Mouse (Mus musculus): Measurements from ENCODE around the gene Ankrd33. TPM values are rescaled to one million over a fixed set of nuclear protein-coding genes. Genes with fewer than 3 reads are reported as not detected.
A peak's percentile ranks its signal among the peaks of the same experiment; 100 is the strongest.

Ankrd33 gene
- total and polyA plus RNA-seq, 3 experiments = 0.10 to 1.0 (median 0.59) TPM

DNA sequence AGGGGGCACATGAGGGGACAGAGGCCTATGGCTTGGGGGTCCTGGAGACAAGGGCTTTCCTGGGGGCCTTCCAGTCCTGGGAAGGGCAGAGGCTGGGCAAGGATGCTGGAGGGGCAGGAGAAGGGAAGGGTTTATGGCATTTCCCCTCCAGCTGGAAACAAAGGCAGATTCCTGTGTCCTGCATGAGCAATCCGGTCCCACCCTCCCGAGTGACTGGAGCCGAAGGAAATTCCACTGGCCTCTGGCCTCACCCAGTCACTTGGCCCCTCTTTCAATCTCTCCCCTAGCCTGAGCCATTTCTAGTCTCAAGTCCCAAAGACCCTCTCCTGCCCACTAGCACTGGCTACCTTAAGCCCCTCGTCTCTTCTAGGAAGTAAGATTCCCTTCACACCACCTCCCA lies 7.6 kb downstream of the Ankrd33 start:
- DNase-seq = peak; percentile 40

GRCm38 (mm10) chr15:101125561-101125960 lies 10.0 kb downstream of the Ankrd33 start:
- no peak for DNase-seq

DNA sequence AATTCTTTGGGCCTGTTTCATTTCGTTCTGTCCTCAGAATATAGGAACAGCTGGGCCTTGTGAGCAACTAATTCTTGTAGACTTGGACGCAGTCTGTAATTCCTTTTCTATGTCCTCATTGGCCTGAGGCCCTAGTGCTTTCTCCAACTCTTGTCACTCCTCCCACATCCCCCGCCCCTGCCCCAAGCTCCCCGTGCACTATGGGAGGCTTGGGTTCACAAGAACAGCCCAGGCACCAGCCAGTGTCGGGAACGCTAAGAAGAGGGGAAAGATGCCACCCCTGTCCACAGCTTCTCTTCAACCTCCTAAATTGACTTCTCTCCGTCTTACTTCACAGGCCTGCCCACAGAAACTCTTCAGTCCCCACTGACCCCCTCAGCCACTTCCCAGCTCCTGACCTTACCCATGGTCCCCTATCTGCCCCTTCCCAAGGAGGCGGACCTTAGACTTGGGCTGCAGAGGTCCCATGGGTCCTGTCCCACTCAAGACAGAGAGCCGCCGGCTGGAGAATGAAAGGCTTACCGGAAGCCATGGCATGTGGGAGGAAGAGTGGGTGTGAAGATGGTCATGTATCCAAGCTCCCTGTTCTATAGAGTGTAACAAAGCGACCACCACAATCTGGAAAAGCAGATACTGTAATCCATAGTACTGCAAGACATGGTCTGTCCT lies 11.5 kb downstream of the Ankrd33 start:
- DNase-seq = no peak

GRCm38 (mm10) chr15:101128181-101129089 lies 12.9 kb downstream of the Ankrd33 start, which contains the start of gene Acvrl1:
TSS of gene Acvrl1 (plus strand) at chr15:101128522.
- DNase-seq = peak; percentile 45

GRCm38 (mm10) chr15:101129412-101129811 lies 13.9 kb downstream of the Ankrd33 start:
- no peak for DNase-seq

DNA sequence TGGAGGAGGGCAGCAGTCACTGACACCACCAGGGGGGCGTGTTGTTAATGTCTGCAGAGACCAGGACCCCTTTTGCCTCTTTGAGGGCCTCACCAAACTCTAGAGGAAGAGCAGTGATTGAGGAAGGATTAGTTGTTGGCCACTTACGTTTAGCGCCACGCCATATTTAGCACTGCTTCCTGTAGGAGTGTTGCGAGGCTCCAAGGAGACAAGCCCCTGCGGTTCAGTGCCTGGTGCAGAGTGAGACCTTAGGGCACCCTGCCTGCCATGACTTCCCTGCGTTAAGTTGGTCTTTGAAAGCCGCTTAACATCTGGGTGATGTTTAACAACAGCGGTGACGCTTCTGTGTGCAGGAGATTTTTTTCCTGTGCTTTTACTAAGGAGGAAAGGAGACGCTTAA lies 15.9 kb downstream of the Ankrd33 start:
- DNase-seq = no peak

DNA sequence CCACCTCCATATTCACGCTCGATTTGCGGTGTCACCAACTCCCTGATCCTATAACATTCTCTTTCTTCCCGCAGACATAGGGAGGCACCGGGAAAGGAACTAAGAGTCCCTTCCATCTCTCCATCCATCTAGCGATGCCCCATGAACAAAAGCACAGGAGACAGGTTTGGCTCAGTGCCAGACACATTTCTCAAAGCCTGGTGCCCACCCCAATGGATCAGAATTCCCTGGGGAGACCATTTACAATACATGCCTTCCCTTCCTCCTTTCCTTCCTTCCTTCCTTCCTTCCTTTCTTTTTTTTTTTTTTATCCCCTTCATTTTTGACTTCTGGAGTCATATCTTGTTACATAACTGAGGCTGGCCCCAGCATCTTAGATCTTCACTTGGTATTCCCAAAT lies 16.5 kb downstream of the Ankrd33 start:
- no peak for DNase-seq

- DNase-seq = no peak
Measured at GRCm38 (mm10) chr15:101132761-101133160, 17.2 kb downstream of the Ankrd33 start.

DNA sequence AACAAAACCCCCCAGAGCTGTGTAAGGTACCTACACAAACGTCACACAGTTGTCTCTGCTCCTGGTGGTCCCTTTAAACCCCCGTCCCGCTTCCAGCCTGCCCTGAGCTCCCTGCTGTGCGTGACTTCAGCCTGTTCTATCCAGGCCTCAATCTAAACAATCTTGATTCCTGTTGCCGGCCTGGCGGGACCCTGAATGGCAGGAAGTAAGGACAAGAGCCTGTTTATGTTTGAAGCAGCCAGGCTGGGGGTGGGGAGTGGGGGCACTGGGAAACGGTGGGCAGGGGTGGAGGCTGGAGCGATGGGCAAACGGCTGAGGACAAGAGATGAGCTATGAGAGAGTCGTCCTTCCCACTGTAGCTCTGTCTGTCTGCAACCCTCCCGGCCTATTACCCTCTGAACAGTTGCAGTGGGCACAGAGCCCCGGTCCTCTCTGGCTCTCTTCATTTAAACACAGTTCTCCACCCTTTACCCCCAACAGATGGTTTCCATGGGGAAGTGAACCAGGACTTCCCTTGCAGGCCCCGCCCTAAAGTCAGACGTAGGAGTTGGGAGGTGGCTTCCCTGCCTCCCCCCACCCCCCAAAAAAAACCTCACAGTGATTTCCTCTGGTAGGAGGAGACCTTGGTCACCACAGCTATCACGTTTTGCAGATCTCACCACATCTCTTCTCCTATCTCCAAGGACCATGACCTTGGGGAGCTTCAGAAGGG lies 18.6 kb downstream of the Ankrd33 start:
- peak; percentile 34 for DNase-seq

DNA sequence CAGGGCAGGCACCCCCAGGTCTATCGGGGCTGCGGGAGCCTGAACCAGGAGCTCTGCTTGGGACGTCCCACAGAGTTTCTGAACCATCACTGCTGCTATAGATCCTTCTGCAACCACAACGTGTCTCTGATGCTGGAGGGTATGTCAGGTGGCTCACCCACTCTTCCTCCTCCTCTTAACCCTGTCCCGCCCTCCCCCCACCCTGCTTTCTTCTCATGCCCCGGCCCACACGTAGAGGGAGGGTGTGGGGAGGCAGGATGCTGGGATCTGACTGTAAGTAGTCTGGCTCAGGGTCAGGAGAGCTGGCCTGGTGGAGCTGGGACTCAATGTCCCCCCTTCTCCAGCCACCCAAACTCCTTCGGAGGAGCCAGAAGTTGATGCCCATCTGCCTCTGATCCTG lies 19.9 kb downstream of the Ankrd33 start:
- DNase-seq = no peak

GRCm38 (mm10) chr15:101137455-101137854 lies 21.9 kb downstream of the Ankrd33 start:
- no peak for DNase-seq

- DNase-seq = no peak
Measured at GRCm38 (mm10) chr15:101138675-101139074, 23.1 kb downstream of the Ankrd33 start.

DNA sequence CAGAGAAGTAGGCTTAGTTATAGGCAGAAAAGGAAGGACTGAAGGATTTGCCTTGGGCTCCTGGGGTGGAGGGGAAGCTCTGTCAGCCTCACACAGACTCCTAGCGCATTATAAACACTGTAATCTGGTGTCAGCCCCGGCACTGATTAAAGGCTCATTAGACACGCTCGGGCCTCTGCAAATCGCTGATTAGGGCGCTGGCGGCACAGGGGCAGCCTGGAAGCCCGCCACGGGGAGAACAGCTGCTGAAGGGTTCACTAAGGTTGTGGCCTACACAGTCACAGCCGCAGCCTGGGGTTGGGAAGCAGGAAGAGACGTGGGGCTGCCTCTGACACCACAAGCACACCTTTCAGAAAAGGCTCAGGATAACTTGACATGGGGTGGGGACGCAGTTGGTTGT lies 24.3 kb downstream of the Ankrd33 start:
- no peak for DNase-seq

- DNase-seq = no peak
Measured at GRCm38 (mm10) chr15:101140587-101140986, 25.0 kb downstream of the Ankrd33 start.

DNA sequence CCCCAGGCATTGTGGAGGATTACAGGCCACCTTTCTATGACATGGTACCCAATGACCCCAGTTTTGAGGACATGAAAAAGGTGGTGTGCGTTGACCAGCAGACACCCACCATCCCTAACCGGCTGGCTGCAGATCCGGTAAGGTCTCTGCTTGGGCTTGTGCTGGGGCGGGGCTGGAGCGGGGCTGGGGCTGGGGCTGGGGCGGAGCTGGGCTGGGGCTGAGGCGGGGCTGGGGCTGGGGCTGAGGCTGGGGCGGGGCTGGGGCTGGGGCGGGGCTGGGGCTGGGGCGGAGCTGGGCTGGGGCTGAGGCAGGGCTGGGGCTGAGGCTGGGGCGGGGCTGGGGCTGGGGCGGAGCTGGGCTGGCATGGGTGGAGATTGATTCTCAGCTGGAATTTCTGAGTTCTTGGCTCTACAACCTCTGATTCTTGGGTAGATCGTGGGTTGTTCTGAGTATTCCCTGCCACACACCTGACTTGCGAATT lies 25.5 kb downstream of the Ankrd33 start:
- DNase-seq = peak; percentile 78

GRCm38 (mm10) chr15:101142672-101143071 lies 27.1 kb downstream of the Ankrd33 start:
- no peak for DNase-seq

GRCm38 (mm10) chr15:101143494-101143893 lies 27.9 kb downstream of the Ankrd33 start:
- peak; percentile 65 for DNase-seq

DNA sequence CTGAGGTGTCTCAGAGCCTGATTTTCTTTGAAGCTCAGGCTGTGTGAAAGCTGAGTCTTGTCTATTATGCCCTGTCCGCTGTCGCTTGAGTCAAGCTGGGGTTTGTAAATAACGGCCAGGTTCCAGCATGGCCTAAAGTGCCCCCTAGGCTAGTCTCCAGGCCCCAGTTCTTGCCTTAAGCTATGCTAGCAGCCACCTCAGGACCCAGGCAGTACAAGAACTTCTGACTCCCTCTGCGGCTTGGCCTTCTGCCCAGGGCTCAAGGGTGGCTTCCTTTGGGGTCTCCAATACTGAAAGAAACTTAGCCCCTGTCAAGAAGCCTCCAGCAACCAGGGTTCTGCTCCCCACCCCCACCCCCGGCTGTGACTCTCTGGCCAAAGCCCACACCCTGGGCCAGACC lies 28.6 kb downstream of the Ankrd33 start:
- DNase-seq = no peak

- DNase-seq = no peak
Measured at GRCm38 (mm10) chr15:101144779-101145178, 29.2 kb downstream of the Ankrd33 start.

DNA sequence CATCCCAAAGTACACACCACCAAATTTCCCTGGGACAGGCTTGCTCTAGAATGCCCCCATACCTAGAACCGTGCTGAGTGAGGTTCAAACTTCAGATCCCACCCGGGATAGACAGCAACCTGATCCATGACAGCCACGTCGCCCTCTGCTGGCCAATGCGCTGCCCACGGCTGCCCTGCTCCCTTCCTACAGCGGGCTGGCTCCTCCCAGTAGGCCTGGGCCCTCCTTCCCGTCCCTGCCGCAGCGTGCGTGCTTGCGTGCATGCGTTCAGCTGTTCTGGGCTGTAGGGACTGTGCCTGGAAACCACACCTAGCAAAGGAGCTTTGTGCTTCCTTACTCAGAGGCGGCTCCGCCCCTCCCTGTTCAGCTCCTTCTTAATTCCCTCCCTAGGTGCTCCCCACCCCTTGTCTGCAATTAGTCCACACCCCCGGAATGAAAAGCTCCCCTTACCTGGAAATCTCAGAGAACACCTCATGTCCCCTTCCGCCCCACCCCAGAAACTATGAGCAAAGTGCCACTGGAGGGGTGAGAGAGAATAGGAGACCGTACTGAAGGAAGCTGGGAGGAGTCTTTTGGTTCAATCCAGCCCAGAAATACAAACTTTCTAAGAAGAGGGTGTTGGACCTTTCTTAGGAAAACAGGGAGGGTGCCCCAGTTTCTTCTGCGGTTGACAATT lies 30.0 kb downstream of the Ankrd33 start:
- peak; percentile 96 for DNase-seq

DNA sequence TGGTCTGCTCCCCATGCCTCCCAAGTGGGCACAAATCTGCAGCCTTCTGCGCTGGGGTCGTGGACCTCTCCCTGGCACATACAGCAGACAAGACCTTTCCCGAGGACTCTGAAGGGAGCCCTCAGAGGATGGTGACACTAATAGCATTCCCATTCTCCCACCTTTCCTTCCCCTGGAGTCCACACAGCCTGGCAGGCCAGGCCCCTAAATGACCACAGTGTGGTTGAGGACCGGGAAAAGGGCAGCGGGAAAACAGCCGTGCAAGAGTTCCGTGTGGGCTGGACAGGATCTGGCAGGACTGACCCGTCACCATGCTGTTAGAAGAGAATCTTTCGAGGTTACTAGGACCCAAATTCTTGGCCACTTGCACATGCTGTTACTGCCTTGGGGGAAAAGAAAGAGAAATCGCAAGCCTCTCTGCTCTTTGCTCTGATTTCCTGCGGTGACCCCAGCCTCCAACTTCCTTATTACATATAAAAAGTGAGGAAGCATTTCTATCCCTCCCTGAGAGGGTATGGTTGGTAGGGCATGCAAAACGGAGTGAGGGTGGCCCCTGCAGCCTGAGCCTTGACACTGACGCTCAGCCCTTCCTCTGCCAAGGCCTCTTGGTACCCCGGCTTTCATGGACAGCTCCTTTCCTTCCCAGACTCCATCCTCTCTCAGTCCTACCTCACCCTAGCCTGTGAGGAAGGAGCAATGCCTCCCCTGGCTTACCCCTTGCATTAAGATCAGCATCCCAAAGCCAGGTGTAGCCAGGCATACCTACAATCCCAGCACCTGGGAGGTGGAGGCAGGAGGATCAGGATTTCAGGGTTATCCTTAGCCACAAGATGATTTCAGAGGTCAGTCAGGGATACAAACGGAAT lies 30.8 kb downstream of the Ankrd33 start:
- no peak for DNase-seq

Data from adrenal gland, adult 2 months (tissue).